Mouse (Mus musculus) cerebellum, adult 2 months (tissue): ENCODE measurements around the gene Nxph4. TPM values are rescaled to one million over a fixed set of nuclear protein-coding genes. Genes with fewer than 3 reads are reported as not detected.

Experiments
- DNase-seq, 2 experiments: peaks; one replicate each; pipeline ENCODE4 v3.0.0; 2021
- H3K27ac ChIP-seq: fragments of 200-500 bp; 2 replicates; pipeline ENCODE4 v1.5.1; 2012; ENCODE audit warnings: low read length, control low read depth, inconsistent platforms; ENCODE audit not compliant: insufficient read depth
- H3K27me3 ChIP-seq: fragments of 200-500 bp; 2 replicates; pipeline ENCODE4 v1.6.1; 2012; ENCODE audit warnings: inconsistent platforms, mild to moderate bottlenecking, low read length, moderate library complexity; ENCODE audit not compliant: control insufficient read depth, insufficient read depth
- H3K4me1 ChIP-seq: fragments of 200-500 bp; 2 replicates; pipeline ENCODE4 v1.6.1; 2011; ENCODE audit warnings: low read length; ENCODE audit not compliant: control insufficient read depth, insufficient read depth
- H3K4me3 ChIP-seq: fragments of 200-500 bp; replicated peaks from 2 replicates; pipeline ENCODE3; 2011; ENCODE audit warnings: mild to moderate bottlenecking, low read depth, low read length, control low read depth; ENCODE audit not compliant: insufficient read depth
- CTCF ChIP-seq: fragments of 200-500 bp; IDR thresholded peaks from 2 replicates; pipeline ENCODE4 v1.5.1; 2011; ENCODE audit warnings: low read depth, mild to moderate bottlenecking, control low read depth, low read length, moderate library complexity, borderline replicate concordance; ENCODE audit not compliant: insufficient read depth
- POLR2A ChIP-seq: fragments of 200-500 bp; IDR thresholded peaks from 2 replicates; pipeline ENCODE4 v1.6.1; 2011; ENCODE audit warnings: low read length, control low read depth, borderline replicate concordance; ENCODE audit not compliant: insufficient read depth
- WGBS: fragments of 180-500 bp; shearing (Covaris S2); methylation state at CpG from one replicate; pipeline ENCODE4 v1.1.7; 2018; 5-methylcytosine and 5-hydroxymethylcytosine counted together
- polyA plus RNA-seq: library from polyadenylated mRNA; depleted of rRNA; stranded (reverse); fragments of >200 nt; gene quantifications from 2 replicates; pipeline ENCODE4 v1.2.3, GENCODE M21; 2012; rRNA removed

Gene Nxph4
- 30.3 and 33.8 TPM in 2 replicates for polyA plus RNA-seq

GRCm38 (mm10) chr10:127534036-127534928 is at the start of gene Nxph4:
Gene Nxph4, minus strand, starts transcription at chr10:127534559.
- Histone ChIP-seq H3K27me3 (no peaks in the 10 kb centered on the region), H3K4me1 (peaks cover 12% of the 10 kb centered on the region), H3K27ac (no peak within 1 kb of the TSS), H3K4me3 (peak within 1 kb of the TSS; percentile 56)
- 1% methylated on average over 68 of the region's 78 CpGs for WGBS
- TF ChIP-seq POLR2A (no peak), CTCF (no peak)
- no peak for DNase-seq

DNA sequence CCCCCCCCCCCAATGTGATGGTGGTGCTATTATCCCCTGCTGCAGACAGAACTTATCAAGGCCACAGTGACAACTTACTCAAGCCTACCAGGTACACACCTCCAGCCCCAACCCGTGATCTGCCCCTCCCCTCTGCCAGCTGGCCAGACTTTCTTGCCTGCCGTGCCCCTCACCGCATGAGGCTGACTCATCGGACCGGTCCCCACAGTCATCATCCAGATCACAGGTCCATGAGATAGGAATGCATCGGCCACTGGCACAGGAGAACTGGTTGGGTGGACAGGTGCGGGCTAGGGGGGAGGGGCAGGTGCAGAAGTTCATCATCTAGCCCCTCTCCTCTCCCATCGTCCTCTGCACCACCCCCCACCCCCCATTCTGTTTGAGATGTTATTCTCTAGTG is 49.3 kb upstream of the Nxph4 start:
- Histone ChIP-seq H3K27ac (no peak overlapping the region), H3K4me3 (no peak overlapping the region), H3K27me3 (no peaks in the 10 kb centered on the region), H3K4me1 (peaks cover 6% of the 10 kb centered on the region; the same call in 1 of the 2 replicates)
- peak; percentile 48 to 58 for DNase-seq
- 20% methylated on average over 8 of the region's 8 CpGs for WGBS
- TF ChIP-seq CTCF: no peak
- TF ChIP-seq POLR2A: no peak

DNA sequence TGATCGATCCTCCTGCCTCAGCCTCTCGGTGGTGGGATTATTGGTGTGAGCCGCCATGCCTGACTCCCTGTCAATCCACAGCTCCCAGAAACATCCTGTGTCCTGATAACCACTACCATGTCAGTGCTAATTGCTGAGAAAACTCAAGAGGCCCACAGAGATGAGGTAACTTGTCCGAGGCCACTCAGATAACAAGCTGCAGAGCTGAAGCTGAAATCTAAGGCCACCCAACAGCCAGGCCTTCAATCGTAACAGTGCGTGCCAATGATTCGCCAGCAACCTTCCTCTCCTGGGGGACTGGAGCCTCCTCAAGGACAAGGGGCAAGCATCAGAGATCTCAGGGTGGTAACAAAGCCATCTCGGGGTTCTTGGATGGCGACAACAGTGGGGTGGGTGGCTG is 46.9 kb upstream of the Nxph4 start:
- H3K27me3 ChIP-seq: no peaks in the 10 kb centered on the region
- no peak for DNase-seq
- H3K4me3 ChIP-seq: no peak overlapping the region
- H3K4me1 ChIP-seq: peaks cover 13% of the 10 kb centered on the region
- WGBS: 89% methylated on average over 9 of the region's 9 CpGs
- H3K27ac ChIP-seq: no peak overlapping the region
- TF ChIP-seq CTCF (no peak), POLR2A (no peak)

DNA sequence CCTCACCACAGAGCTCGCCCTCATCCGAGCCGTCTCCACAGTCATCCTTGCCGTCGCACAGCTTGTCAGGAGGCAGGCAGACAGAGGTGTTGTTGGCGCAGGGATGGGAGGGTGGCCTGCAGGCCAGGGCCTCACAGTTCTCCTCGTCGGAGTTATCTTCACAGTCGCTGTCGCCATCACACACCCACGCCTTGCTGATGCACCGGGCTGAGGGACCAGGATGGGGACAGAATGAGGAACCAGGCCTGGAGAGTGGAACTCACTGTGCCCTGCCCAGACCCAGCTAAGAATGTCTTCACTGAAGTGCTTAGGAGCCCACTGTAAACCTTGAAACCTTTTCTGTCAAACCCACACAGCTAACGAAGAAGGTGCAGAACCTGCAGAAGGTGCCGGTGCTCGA is 43.6 kb upstream of the Nxph4 start:
- TF ChIP-seq CTCF (no peak), POLR2A (no peak)
- DNase-seq: no peak
- H3K4me3 ChIP-seq: no peak overlapping the region
- peaks cover 8% of the 10 kb centered on the region; the same call in 1 of the 2 replicates for H3K4me1 ChIP-seq
- H3K27ac ChIP-seq: no peak overlapping the region
- no peaks in the 10 kb centered on the region for H3K27me3 ChIP-seq
- WGBS: 93% methylated on average over 15 of the region's 15 CpGs

DNA sequence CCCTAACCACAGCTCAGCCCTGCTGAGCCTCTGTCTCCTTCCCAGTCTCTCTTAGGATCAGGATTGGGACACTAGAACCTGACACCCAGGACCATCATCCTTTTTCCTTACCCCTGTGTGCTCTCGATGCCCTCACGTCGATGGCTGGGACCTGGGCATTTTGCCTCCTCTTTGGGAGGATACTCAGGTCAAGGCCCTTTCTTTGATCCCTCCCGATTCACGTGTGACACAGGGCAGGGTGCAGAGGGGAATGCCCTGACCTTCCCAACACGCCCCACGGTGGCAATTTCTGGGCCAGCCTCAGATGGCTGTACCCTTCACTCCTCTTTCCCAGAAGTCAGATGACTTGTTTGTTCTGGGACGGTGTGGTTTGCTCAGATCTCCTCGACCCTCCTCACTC is 42.8 kb upstream of the Nxph4 start:
- Histone ChIP-seq H3K4me1 (peaks cover 8% of the 10 kb centered on the region; the same call in 1 of the 2 replicates), H3K4me3 (no peak overlapping the region), H3K27me3 (no peaks in the 10 kb centered on the region), H3K27ac (no peak overlapping the region)
- no peak for DNase-seq
- no peak for TF ChIP-seq POLR2A
- 83% methylated on average over 9 of the region's 9 CpGs for whole genome bisulfite sequencing

GRCm38 (mm10) chr10:127576381-127576961 is 42.1 kb upstream of the Nxph4 start:
- WGBS: 23% methylated on average over 18 of the region's 18 CpGs
- peak; percentile 80 to 84 for DNase-seq

GRCm38 (mm10) chr10:127575741-127576140 is 41.4 kb upstream of the Nxph4 start:
- DNase-seq: no peak
- WGBS: 90% methylated on average over 7 of the region's 7 CpGs
- no peak for TF ChIP-seq POLR2A
- TF ChIP-seq CTCF: no peak
- Histone ChIP-seq H3K4me3 (no peak overlapping the region), H3K4me1 (peaks cover 8% of the 10 kb centered on the region; the same call in 1 of the 2 replicates), H3K27me3 (no peaks in the 10 kb centered on the region), H3K27ac (no peak overlapping the region)

More at GRCm38 (mm10) chr10:127576381-127576961, 42.1 kb upstream of the Nxph4 start:
- Histone ChIP-seq H3K27me3 (no peaks in the 10 kb centered on the region), H3K4me1 (peaks cover 8% of the 10 kb centered on the region; the same call in 1 of the 2 replicates), H3K27ac (peak overlapping the region; percentile 3; the same call in 1 of the 2 replicates), H3K4me3 (no peak overlapping the region)
- TF ChIP-seq CTCF: peak; percentile 85
- TF ChIP-seq POLR2A: no peak
